Mouse (Mus musculus): ENCODE measurements around the gene Etv6.

Etv6 gene

DNA sequence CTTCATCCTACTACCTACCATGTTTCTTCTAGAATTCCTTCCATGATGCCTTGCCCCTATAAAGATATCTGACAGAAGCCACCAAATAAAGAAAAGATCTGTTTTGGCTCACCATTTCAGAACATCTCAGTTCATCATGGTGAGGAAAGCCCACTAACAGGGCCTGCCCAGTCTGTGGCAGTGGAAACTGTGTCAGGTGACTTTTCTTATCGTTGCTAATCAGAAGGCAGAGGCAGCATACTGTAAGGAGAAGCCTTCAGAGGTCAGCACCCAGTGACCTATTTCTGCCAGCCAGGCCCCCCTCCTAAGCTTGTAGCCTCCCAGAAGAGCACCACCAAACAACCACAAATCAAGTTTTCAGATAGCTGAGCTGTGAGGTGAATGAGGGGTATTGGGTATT lies 135.7 kb downstream of the Etv6 start:
- 60% methylated on average over 1 of the region's 1 CpGs for WGBS

DNA sequence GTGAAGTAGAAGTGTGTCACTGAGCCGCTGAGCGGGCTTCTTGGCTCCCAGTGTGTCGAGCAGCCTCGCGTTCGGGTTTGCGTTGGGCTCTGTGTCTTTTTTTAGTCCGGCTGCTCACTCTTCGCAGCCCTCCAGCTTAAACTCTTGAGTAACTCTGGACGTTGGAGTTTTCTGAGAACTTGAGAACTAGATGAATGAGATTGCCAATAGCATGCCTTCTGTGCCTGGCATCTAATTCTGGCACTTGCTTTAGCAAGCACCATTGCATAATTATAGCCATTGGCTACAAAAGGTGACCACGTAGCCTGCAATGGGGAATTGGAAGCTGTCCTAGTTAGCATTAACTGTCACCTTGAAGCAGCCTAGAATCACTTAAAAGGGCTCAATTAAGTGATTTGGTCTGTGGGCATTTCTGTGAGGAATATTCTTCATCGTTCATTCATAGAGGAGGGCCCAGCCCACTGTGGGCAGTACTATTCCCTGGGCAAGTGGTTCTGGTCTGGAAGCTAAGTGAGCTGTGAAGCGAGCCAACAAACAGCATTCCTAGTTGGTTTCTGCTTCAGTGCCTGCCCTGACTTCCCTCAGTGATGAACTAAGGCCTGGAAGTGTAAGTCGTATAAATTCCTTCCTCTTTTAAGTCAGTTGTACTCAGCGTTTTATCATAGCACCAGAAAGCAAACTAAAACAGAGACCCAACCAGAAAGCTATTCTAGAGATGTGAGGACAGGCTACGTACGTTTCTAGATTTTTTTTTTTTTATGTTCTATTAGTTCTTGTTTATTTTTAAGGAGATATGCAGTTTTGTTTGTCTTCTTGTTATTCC lies 136.6 kb downstream of the Etv6 start:
- 50% methylated on average over 17 of the region's 17 CpGs for WGBS

DNA sequence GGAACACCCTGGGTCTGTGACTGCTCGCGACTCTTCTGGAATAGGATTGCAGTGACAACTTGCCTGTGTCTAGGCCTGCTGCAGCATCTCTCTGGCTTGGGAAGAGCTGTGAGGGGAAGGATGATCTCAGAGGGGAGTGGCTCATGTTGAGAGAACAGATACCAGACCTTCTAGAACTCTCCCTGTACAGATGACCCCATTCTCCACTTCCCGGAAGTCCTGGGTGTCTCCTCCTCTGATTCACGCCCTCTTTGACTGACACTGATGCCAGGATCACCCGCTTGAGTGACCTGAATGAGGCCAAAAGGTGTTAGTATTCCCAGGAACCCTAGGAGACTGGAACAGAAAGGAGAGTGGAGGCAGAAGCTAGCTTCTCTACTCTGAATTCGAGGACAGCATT lies 137.9 kb downstream of the Etv6 start:
- WGBS, result 74% methylated on average over 6 of the region's 6 CpGs

DNA sequence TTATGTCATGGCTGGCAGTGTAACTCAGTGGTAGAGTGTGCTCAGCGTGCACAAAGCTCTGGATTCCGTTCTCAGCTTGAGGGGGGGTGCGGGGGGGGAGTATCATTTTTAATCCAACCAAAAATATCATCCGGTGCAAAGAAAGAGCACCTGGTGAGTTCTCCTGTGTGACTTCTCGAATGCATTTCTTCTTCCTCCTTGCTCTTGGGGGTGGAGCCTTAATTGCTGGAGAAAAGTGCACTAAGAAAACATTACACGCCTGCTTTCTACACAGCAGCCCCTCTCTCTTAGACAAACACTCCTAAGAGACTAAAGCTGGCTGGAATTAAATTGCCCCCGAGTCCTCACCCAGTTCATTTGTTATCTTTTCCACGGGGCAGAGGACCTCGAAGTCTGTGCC lies 139.6 kb downstream of the Etv6 start:
- WGBS, result 60% methylated on average over 9 of the region's 9 CpGs

DNA sequence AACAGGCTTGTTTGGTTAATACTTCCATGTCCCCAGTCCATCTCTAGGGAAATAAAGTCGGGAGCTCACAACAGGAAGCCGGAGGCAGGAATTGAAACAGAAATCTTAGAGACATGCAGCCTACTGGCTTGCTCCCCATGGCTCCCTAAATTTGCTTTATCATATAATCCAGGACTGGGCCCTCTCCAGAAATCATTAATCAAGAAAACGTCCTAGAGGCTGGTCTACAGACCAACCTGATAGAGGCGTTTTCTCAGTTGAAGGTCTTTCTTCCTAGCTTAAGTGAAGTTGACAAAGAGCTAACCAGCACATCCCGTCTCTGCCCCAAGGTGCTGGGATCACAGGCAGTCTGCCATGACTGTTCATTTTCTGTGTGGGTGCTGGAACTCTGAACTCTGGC lies 141.7 kb downstream of the Etv6 start:
- 81% methylated on average over 5 of the region's 5 CpGs for WGBS

DNA sequence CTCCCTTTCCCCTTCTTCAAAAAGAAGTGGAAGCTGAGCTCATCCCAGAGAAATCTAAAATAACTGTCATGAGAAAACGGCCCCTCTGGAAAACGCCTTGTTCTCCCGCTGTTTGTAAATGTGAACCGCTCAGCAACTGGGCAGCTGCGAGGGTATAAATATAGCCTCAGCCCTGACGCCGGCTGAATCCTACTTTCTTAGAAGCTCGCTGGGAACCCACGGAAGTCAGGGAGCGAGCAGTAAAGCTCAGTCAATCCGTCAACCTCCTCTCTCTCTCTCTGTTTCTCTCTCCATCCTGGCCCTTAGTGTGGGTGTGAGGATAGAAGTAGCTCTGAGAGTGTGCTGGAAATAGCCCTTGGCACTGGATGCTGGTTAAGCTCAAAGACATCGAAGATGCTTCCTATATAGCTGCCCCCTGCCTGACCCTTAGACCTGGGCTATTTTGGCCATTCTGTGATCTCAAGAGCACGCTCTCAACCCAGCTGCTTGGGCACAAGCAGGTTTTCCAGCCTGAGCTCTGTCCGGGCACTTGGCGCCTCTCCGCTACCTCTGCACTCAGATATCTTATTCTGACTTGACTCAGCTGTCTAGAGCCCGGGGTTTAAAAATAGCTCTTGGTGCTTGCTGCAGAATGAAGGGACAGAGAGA lies 146.9 kb downstream of the Etv6 start:
- WGBS, result 38% methylated on average over 17 of the region's 17 CpGs

DNA sequence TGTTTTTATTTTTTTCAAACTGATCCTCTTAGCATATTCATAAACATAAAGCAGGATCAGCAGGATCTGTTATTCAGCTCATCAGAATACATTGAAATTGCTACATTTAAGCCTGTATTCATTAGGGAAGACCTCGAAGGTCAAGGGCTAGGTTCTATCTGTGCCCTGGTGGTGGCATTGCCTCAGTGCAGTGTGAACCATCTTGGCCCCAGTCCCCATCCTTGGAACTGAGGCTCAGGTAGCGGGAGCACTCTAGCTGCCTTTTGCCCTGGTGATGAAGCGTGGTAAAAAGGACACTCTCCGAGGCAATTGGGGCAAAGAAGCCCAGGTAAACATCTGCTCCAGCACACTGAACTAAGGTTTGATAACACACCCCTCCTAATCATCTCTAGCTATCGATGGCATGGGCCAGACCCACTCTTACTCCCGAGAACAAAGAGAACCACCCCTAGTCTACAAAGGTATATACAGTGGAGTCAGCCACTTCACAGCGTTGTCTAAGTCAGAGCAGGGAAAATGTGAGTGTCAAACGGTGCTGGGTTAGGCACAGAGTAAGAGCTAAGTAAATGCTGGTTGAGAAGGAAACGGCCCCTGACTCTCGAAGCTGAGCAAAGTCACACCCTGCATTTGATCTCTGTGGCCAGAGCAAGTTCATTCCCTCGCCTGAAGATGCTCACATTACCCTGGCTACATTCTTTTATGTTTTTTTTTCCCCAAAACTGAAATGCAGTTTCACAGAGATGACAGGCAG lies 148.3 kb downstream of the Etv6 start:
- 83% methylated on average over 11 of the region's 11 CpGs for WGBS

DNA sequence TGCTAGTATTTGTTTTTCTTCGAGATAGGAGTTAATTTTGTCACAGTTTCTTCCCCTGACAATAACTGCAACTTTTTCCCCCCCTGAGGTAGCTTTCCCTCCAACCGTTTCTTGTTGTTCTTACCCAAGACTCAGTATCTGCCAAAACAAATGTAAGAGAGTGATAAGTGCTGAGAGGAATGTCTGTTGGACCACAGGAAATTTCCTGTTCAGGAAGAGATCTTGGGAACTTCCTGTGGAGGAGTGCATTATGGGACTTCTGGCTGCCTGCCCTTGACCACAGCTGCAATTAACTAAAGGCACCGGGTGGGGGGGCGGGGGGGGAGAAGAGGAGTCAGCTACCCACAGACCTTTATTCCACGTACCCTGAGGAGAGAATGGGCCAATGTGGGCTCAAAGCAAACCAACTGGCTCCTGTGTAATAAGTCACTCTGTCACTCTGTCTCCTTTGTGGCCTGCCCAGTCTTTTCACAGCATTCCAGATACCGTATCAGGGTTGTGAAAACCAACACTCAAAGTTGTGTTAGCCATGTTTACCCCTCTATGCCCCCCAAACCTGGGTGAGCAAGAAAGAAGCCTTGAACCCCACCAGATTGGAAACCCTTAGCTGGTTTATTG lies 150.9 kb downstream of the Etv6 start:
- 51% methylated on average over 6 of the region's 6 CpGs for WGBS

DNA sequence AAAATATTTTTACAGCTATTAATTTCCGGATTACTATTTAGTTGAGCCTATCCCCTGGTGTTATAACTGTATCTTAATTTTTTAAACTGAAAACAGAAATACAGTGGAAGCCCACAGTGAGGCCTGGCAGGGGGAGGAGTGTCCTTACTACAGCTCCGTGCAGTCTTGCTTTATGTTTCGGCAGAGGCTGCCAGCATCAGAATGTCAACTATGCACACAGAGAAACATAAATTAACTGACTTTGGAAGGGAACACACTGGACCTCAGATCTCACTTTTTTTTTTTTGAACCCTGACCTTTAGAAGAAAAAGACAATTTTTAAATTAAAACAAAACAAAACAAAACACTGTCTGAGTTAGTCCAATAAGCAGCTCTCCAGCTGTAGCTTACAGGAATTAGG lies 153.2 kb downstream of the Etv6 start:
- 71% methylated on average over 3 of the region's 3 CpGs for WGBS

DNA sequence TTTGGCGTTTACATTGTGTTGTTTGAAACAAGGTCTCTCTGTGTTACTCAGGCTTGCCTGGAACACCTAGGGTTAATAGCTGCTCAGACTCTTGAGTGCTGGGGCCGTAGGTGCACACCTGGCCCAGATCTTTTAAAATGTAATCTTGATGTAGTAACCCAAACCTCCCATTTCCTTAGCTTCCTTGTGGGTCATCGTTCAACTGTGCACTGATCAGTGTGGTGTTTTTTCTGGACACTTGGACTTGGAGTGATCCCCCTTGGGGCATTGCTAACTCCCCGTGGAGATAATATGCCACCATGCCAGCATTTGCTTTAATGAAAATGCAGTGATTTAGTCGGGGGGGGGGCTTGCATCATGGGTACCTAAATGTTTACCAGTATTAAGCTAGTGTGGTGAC lies 153.7 kb downstream of the Etv6 start:
- WGBS, result 48% methylated on average over 5 of the region's 5 CpGs

DNA sequence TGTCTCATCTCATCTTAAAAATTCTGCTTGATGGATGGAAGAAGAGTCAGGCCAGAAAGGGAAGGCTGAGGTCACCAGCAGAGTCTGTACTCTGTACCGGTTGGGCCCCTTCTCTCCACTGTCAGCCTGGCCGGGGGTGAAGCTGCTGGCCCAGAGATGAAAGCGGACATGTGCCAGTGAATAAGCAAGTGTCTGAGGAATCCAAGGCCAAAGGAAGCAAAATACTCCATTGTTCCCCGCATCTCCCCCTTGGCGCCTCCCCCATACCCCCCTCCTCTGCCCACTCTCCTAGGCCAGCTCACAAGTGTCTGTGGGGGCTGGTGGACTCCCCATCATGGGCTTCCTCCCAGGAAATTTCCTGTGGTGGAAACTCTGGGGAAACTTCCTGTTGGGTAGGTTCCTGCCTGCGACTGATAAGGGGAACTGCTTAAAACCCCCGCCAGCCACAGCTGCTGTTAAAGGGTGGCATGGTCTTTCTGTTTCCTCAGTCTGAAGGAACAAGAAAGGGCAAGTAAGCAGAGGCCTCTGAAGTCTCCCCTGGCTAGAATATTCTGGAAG lies 154.2 kb downstream of the Etv6 start:
- 55% methylated on average over 7 of the region's 7 CpGs for WGBS

DNA sequence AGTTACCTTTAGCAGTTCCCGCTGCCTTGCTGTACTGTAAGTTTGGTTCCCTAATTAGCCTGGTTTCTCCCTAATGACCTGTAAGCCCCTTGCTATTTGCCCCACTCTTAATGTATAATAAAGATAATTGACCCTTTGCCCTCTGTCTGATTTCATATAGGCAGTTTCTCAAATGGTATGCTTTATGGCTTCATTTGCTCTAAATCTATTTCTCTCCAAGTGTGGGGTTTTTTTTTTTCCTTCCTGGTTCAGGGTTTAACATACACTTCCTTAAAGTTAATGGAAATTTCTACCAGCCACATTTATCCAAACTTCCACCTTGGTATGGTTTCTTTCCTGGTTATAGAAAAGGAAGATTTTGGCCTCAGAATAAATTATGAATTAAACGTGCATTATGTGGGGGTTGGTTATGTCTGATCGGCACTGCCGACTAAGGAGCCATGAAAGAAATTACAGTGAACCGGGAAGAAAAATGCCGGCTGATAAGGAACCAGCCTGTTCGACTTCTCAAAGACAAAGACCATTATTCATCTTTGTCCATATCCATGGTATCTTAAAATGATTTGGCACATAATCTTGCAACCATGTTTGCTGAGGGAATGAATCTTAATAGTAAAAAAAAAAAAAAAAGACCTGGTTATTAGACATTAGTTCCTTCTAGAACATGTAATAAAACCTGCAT lies 155.2 kb downstream of the Etv6 start:
- WGBS, result 74% methylated on average over 7 of the region's 7 CpGs

DNA sequence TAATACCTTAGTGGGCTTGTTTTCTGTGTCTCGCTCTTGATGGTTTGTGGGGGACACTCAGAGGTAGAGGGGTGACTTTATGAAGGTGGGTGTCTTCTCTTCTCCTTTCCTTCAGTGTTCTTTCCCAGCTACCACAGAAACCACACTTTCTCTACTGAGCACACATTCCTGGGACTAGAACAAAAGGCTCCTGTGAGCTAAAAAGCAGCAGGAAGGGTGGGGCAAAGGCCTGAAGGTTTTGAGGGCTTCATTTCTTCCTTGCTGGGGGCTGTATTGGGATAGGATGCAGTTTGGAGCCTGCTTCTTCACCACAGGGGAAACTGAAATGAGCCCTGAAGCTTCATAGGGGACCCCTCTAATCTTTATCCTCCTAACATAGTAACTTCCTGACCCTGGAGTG lies 164.4 kb downstream of the Etv6 start:
- WGBS, result 95% methylated on average over 1 of the region's 1 CpGs

DNA sequence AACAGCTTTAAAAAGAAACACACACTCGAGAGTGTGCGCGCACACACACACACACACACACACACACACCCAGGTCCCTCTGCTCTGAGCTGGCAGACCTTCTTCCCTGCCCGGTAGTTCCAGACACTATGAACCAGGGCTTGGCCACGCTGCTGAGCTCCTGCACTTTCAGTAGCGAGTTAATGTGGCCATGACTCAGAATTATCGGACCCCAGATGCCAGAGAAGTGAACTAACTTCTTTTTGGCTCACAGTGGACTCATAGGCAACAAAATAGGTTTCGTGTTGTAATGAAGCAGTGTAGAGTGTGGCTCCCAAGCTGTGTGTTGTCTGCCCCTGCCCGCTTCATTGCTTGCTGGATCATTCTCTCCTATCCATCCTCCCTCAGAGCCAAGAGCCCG lies 165.1 kb downstream of the Etv6 start:
- 62% methylated on average over 10 of the region's 10 CpGs for WGBS

DNA sequence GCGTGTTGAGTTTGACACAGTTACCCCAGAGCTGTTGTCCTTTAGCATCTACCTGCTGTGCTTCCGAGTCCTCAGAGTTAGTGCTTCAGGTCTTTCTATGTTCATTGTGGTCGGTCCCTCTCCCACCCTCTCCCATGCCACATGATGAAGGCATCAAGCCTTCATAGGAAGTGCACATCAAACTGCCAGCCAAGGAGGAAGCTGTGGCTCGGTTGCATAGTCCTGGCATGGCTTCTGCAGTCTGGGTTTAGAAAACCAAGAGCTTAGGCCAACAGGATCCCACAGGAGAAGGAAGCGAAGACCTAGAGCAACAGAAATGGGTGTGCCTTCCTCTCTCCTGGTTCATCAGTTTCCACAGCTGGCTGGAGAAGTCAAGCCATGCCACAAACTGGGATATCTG lies 166.7 kb downstream of the Etv6 start:
- 86% methylated on average over 5 of the region's 5 CpGs for WGBS

DNA sequence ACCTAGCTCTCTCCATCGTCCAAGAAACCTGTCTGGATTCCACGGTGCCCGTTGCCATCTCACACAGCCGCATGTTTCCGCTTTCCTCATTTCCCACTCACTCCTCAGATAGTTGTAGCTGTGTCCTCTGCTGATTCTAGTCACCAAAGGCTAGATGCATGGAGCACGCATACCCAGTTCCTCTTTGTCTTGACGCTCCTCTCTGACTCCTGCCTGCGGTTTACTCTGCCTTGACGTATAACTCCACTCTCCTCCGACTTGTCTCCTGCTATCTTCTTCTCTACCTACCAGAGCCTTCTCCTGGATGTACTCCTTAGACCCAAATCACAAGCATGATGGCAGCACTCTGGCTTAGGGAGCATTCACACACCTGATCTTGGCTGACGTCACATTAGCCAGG lies 169.7 kb downstream of the Etv6 start:
- 91% methylated on average over 11 of the region's 11 CpGs for WGBS

DNA sequence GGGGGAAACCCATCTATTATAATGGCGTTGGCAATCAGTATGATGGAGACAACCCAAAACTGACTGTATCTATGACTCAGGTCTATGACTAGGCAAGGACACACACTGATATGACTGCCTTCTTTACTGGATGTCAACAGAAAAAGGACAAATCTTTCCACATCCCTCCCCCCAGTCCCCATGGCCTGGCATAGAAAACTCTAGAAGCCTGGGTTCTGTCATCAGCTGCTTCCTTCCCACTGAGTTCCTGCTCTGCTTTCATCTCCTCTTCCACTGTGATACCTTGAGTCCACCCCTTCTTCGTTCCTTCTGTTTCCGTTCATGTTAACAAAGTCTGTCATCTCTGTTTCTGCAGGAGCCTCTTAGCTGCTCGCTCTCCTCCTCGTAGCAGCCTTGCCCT lies 170.2 kb downstream of the Etv6 start:
- WGBS, result 64% methylated on average over 5 of the region's 5 CpGs

DNA sequence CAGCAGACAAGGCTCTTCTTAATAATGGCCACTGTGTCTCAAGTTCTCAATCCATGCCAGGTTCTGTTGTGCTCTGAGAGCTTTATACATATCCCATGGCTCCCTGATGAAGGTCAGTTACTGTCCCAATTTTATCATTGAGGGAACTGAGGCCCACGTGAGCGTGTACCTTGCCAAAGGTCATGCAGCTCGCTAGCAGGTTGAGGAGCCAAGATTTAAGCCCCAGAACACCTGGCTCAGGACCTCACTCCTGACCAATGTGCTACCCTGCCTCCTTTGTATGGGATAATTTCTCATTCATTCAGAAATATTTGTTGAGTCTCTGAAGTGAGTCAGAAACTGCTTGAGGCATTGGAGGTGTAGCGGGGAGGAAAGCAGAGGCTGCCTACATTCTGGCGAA lies 170.8 kb downstream of the Etv6 start:
- 90% methylated on average over 5 of the region's 5 CpGs for WGBS

DNA sequence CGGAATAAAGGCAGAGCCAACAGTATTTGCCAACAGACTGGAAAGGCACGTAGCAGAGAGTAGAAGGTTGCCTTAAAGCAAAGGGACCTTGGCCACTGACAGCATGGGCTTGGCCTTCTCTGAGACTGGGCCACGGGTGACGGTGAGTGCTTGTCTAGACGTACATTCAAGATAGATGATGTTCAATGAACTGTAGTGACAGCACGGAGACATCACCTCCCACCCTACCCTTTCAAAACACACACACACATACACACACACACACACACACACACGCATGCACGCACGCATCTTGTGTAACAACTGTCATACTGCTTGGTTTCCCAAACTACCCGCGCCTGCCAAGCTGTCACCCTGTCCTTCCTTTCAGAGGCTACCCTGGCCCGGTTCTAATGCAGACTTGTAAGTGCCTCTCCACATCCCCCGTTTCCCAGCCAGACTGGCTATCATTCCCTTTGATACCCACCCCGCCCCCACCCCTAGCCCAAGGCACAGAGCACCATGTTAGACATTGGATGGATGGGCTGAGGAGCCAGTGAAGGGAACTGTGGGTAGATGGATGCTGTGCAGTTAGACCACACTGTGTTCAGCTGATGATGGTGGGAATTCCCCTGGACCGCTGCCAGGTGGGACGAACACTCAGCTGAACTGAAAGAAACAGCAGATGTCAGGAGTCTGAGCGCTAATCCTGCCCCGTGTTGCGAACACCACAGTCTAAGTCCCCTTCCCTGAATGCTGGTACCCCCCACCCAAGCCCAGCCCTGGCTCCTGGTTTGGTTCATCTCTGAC lies 172.1 kb downstream of the Etv6 start:
- 66% methylated on average over 19 of the region's 19 CpGs for WGBS

DNA sequence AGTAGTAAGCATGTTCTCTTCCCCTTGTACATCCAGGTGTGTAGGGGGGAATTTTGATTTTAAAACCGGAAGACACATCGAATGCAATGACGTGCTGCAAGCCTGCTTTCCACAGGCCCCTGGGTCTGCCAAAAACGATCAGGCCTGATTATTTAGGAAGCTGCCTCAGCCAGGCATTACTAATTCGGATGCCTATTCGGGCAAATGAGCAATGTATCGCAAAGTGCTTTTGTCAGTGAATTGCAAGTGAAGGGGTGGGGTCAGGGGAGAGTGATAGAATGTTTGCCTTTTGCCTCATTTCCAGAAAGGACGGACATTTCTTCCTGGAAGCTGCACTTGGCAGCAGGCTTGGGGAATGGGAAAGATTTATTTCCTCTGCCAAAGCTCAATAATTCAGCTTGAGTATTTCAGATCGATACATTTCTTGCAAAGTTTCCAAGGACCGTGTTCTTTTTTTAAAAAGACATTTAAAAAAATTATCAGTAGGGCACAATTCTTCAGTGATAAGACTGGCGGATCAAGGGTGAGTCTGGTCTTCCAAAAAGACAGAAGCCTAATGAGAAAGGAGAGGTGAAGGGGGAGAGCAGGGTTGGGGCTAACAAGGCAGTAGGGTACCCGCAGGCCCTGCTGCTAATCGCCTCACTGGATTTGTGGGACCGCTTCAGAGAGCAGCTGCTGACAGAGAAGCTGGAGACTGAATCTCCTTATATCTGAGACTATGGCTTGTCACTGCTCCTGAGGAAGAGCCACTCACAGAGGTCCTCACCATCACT lies 172.9 kb downstream of the Etv6 start:
- WGBS, result 61% methylated on average over 14 of the region's 14 CpGs
